Mouse (Mus musculus) forebrain, embryonic 11.5 days (tissue): ENCODE data around the gene Rmdn3. TPM values are rescaled to one million over a fixed set of nuclear protein-coding genes. Genes with fewer than 3 reads are reported as not detected.

Experiments
- ATAC-seq: fragments of 200-750 bp; cut with Nextera tagmentation; replicated peaks from 2 replicates; pipeline ENCODE4 v1.8.0; 2017; ENCODE audit warnings: moderate TSS enrichment; ENCODE audit not compliant: low FRiP score
- DNase-seq: peaks from one replicate; pipeline ENCODE4 v3.0.0-alpha.2; 2017; ENCODE audit warnings: low spot score
- H3K27ac ChIP-seq: fragments of 300-500 bp; sonication (generic); 2 replicates; pipeline ENCODE4 v1.5.1; 2014; ENCODE audit warnings: low read depth, low read length
- H3K27me3 ChIP-seq: fragments of 300-500 bp; sonication (generic); 2 replicates; pipeline ENCODE4 v1.6.1; 2014; ENCODE audit warnings: mild to moderate bottlenecking, low read length, mixed read lengths; ENCODE audit not compliant: control insufficient read depth, insufficient read depth
- H3K36me3 ChIP-seq: fragments of 300-500 bp; sonication (generic); 2 replicates; pipeline ENCODE4 v1.6.1; 2014; ENCODE audit warnings: mild to moderate bottlenecking, low read length, moderate library complexity, mixed read lengths; ENCODE audit not compliant: control insufficient read depth, insufficient read depth
- H3K4me1 ChIP-seq: fragments of 300-500 bp; sonication (generic); replicated peaks from 2 replicates; pipeline ENCODE4 v1.6.1; 2014; ENCODE audit warnings: low read length, mixed read lengths; ENCODE audit not compliant: control insufficient read depth, insufficient read depth
- H3K4me2 ChIP-seq: fragments of 300-500 bp; sonication (generic); 2 replicates; pipeline ENCODE4 v1.6.1; 2014; ENCODE audit warnings: low read depth, mild to moderate bottlenecking, low read length, moderate library complexity, mixed read lengths; ENCODE audit not compliant: severe bottlenecking
- H3K4me3 ChIP-seq: fragments of 300-500 bp; sonication (generic); 2 replicates; pipeline ENCODE4 v1.5.1; 2014; ENCODE audit warnings: low read depth, low read length
- H3K9ac ChIP-seq: fragments of 300-500 bp; sonication (generic); 2 replicates; pipeline ENCODE4 v1.6.1; 2014; ENCODE audit warnings: low read length
- H3K9me3 ChIP-seq: fragments of 300-500 bp; sonication (generic); 2 replicates; pipeline ENCODE4 v1.6.1; 2016; ENCODE audit warnings: low read length, mixed read lengths; ENCODE audit not compliant: control insufficient read depth
- WGBS: fragments of 180-500 bp; shearing (Covaris S2); extraction: QIAGEN DNeasy Blood & Tissue Kit; methylation state at CpG from one replicate; pipeline ENCODE4 v1.1.7; 2014; 5-methylcytosine and 5-hydroxymethylcytosine counted together
- polyA plus RNA-seq: library from polyadenylated mRNA; unstranded; fragments of >200 nt; fragmentation: Nextera tagmentation; extraction: Ambion mirVana; gene quantifications from 2 replicates; pipeline ENCODE4 v1.2.1, GENCODE M21; 2014

Gene Rmdn3
- polyA plus RNA-seq, 1 experiment from 2014 or later: 52.2 TPM

DNA sequence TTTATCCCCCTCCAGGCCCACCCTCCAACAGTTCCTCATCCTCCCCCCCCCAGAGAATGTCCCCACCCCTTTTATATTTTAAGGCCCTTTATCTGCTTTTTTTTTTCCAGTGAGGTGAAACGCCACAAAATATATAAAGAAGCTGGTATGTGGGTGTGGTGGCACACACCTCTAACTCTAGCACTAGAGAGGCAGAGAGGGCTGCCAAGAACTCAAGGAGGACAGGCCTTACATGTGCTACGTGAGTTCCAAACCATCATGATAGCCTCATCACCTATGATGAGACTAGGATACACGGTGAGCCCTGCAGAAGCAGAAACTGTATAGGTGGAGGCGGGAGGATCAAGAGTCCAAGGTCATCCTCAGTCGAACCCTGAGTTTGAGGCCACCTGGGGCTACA, 34.1 kb upstream of the Rmdn3 start:
- 94% methylated on average over 5 of the region's 5 CpGs for WGBS
- no peak overlapping the region for H3K27ac ChIP-seq

DNA sequence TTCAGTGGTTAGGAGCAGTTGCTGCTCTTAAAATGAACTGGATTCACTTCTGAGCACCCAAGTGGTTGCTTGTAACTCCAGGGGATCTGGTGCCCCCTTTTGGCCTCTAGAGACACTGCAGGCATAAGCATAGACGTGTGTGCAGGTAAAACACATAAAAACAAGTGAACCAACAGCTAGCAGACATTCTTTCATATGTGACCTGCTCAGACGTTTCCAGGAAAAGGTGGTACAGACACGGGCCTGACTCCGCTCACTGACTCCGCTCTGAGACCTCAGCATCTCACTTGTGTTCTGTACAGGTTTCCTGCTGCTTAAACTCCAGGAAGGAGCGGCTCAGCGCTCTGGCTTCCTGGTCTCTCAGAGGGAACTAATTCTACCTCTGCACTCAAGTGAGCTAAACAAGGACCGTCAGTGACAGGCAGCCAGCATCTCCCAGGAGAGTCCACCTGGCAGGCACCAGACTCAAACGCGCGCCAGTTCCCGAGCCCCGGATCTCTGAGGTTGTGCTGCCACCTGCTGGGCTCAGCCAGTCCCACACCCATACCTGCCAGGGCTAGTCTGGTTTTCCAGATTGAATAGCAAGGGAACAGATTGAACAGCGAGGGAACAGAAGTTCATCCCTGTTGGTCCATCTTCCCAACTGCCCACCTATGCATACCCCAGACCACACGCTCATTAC, 32.3 kb upstream of the Rmdn3 start:
- Histone ChIP-seq H3K27ac (no peak overlapping the region), H3K27me3 (no peaks in the 10 kb centered on the region), H3K9me3 (no peaks in the 10 kb centered on the region), H3K4me1 (no peaks in the 10 kb centered on the region), H3K36me3 (no peaks in the 10 kb centered on the region; the same call in 1 of the 2 replicates), H3K4me3 (peak overlapping the region; percentile 24), H3K9ac (peak overlapping the region; percentile 16; the same call in 1 of the 2 replicates), H3K4me2 (peak overlapping the region; percentile 54)
- ATAC-seq: peak; percentile 73
- DNase-seq: peak; percentile 92
- WGBS: 5% methylated on average over 15 of the region's 15 CpGs

More for the DNA sequence above, 34.1 kb upstream of the Rmdn3 start:
- no peaks in the 10 kb centered on the region for H3K4me1 ChIP-seq
- H3K9ac ChIP-seq: no peak overlapping the region
- no peak for DNase-seq
- no peak for ATAC-seq
- H3K4me3 ChIP-seq: no peak overlapping the region
- H3K9me3 ChIP-seq: no peaks in the 10 kb centered on the region
- H3K36me3 ChIP-seq: no peaks in the 10 kb centered on the region
- no peaks in the 10 kb centered on the region for H3K27me3 ChIP-seq
- H3K4me2 ChIP-seq: no peak overlapping the region

DNA sequence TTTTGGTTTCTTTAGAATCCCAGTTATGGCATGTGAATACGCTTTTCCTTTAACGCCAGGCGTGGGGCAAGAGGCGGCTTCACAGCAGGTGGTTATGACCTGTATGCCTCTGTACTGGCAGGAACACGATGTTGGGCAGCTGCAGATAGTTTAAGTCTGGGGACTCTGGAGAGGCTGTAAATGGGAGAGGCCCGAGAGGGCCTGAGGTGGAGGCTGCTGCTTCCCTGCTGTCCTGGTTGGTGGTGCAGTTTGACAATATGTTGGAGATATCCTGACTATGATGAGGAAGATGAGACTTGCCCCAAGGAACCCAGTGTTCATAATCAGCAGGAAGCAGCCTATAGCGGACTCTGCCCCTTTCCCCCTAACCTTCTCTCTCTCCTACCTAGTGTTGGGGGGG, 26.1 kb upstream of the Rmdn3 start:
- no peaks in the 10 kb centered on the region for H3K4me1 ChIP-seq
- H3K9ac ChIP-seq: no peak overlapping the region
- WGBS: 77% methylated on average over 7 of the region's 7 CpGs
- no peak for DNase-seq
- no peak for ATAC-seq
- H3K4me2 ChIP-seq: no peak overlapping the region
- H3K27ac ChIP-seq: no peak overlapping the region
- H3K4me3 ChIP-seq: no peak overlapping the region
- H3K36me3 ChIP-seq: no peaks in the 10 kb centered on the region; the same call in 1 of the 2 replicates
- no peaks in the 10 kb centered on the region for H3K9me3 ChIP-seq
- no peaks in the 10 kb centered on the region for H3K27me3 ChIP-seq

DNA sequence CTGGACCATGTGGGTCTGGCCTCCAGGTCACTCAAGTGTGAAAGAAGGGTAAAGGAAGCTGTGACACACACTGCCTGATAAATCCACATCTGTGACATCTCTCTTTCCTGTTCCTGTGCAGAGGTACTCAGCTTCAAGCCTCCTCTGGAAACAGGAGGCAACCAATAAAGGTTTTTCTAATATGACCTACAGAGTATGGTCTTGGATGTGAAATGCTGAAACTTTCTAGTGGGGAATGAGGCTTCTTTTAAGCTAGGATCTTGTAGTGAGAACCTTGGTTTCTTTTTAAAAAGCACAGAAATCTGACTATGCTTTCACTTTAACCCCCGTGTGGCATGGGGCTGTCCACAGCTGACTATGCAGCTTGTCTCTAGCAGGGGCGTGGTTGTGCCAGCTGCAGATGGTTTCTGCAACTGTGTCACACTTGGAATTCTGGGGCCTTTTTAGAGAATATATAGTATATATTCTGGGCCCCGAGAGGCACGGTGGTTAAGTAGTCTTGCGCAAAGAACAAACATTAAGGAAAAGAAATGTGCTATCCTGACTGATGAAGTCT, 20.6 kb upstream of the Rmdn3 start:
- no peak overlapping the region for H3K27ac ChIP-seq
- H3K9ac ChIP-seq: no peak overlapping the region
- H3K4me1 ChIP-seq: peaks cover 6% of the 10 kb centered on the region; the same call in 1 of the 2 replicates
- ATAC-seq: no peak
- no peak overlapping the region for H3K4me2 ChIP-seq
- no peaks in the 10 kb centered on the region for H3K36me3 ChIP-seq
- no peaks in the 10 kb centered on the region for H3K27me3 ChIP-seq
- no peak overlapping the region for H3K4me3 ChIP-seq
- no peak for DNase-seq
- H3K9me3 ChIP-seq: no peaks in the 10 kb centered on the region
- 85% methylated on average over 5 of the region's 5 CpGs for WGBS

DNA sequence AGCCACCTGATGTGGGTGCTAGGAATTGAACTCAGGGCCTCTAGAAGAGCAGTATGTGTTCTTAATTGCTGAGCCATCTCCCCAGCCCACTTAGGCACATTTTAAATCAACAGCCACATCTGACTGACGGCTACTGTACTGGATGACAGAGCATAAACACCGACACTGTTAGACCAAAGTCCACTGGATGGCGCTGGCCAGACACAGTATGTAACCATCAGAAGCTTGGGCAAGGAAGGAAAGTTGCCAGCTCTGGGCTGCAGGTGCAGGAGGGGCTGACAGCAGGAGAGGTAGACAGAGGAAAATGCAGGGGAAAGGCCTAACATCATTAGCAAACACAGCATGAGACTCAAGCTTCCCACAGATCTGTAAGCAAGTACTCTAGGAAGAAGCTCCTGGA, 19.9 kb upstream of the Rmdn3 start:
- Histone ChIP-seq H3K4me3 (no peak overlapping the region), H3K9me3 (no peaks in the 10 kb centered on the region), H3K4me2 (no peak overlapping the region), H3K27me3 (no peaks in the 10 kb centered on the region), H3K36me3 (no peaks in the 10 kb centered on the region), H3K4me1 (peaks cover 6% of the 10 kb centered on the region; the same call in 1 of the 2 replicates), H3K27ac (no peak overlapping the region), H3K9ac (no peak overlapping the region)
- no peak for ATAC-seq
- WGBS: 66% methylated on average over 3 of the region's 3 CpGs
- DNase-seq: no peak

DNA sequence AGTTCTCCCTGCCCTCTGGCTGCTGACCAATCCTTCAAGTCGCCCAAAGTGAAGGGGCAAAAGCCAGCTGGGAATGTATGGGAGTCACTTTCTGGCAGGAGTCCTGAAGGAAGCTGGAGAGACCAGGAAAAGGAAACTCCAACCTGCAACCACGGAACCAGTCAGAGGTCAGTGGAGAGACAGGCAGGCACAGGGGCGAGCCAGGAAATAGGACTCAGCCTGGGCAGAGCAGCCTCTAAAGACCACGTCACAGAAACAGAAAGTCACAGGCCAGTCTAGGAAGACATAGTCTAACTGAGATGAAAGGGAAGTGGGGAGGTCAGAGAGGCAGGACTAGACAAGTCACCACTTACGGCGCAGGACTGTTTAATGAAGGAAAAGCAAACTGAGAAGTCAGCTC, 18.8 kb upstream of the Rmdn3 start:
- ATAC-seq (no peak), DNase-seq (no peak)
- 71% methylated on average over 6 of the region's 6 CpGs for WGBS
- H3K4me1 ChIP-seq: peaks cover 6% of the 10 kb centered on the region; the same call in 1 of the 2 replicates
- H3K36me3 ChIP-seq: no peaks in the 10 kb centered on the region
- no peak overlapping the region for H3K27ac ChIP-seq
- no peak overlapping the region for H3K4me2 ChIP-seq
- no peak overlapping the region for H3K9ac ChIP-seq
- H3K9me3 ChIP-seq: no peaks in the 10 kb centered on the region
- no peak overlapping the region for H3K4me3 ChIP-seq
- no peaks in the 10 kb centered on the region for H3K27me3 ChIP-seq

DNA sequence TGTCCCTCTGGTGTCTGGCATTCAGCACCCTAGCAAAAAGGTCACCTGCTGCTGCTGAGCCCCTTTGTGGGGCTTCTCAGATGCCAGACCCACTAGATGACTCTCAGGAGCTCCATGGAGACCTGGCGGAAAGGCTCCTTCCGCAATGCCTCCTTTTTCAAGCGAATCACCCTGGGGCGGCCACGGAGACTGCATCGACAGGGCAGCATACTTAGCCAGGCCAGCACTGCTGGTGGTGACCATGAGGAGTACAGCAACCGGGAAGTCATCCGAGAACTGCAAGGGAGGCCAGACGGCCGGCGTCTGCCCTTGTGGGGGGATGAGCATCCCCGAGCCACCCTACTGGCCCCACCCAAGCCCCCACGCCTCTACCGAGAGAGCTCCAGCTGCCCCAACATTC, 18.0 kb upstream of the Rmdn3 start:
- Histone ChIP-seq H3K4me1 (peaks cover 6% of the 10 kb centered on the region; the same call in 1 of the 2 replicates), H3K36me3 (no peaks in the 10 kb centered on the region), H3K4me2 (no peak overlapping the region), H3K9me3 (no peaks in the 10 kb centered on the region), H3K9ac (no peak overlapping the region; the same call in 1 of the 2 replicates), H3K4me3 (no peak overlapping the region), H3K27ac (no peak overlapping the region), H3K27me3 (no peaks in the 10 kb centered on the region)
- no peak for DNase-seq
- no peak for ATAC-seq
- WGBS: 61% methylated on average over 14 of the region's 14 CpGs

DNA sequence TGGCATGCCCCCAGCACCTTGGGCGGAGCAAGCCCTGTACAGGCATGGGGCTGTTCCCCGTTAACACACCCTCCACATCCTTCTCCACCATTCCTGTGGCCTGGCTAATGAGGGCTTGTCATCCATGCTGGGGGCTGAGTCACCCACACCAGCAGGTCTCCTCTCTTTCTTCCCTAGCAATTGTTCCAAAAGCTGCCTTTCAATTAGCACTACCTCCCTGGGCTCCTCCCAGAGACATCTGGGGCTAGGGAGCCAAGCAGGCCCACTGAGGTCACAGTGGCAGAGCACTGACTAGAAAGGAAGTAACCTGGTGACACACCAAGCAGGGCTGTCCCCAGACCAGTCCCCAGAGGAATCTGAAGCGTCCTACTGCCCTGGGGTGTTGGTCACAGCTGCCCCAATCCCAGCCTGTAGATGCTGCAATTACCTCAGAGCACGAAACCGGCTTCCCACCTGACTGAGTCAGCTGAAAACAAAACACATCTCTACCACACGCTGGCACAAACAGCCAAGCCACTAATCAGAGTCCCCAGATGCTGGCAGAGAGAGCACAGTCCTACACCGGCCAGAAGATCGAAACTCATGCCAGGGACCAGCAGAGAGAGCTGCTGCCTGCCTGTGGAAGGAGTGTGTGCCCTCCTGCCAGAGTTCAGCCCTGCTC, 17.3 kb upstream of the Rmdn3 start, which contains the start of gene Gm14137:
TSS of gene Gm14137 (plus strand) at position 519 of the 661 bp plus-strand sequence.
- Histone ChIP-seq H3K4me3 (no peak within 1 kb of the TSS), H3K27me3 (no peaks in the 10 kb centered on the region), H3K4me1 (peaks cover 6% of the 10 kb centered on the region; the same call in 1 of the 2 replicates), H3K9ac (no peak within 1 kb of the TSS; the same call in 1 of the 2 replicates), H3K27ac (no peak within 1 kb of the TSS), H3K4me2 (no peak within 1 kb of the TSS), H3K9me3 (no peaks in the 10 kb centered on the region), H3K36me3 (no peaks in the 10 kb centered on the region)
- ATAC-seq (0 out of 2 replicates have a peak, but pooled peaks have one; percentile 18), DNase-seq (no peak)
- 36% methylated on average over 8 of the region's 8 CpGs for WGBS
